Mouse (Mus musculus): ENCODE results near the gene Mrps27. TPM values are rescaled to one million over a fixed set of nuclear protein-coding genes. Genes with fewer than 3 reads are reported as not detected.

Gene Mrps27
- polyA plus RNA-seq, 1 experiment from 2014 or later = 44.6 TPM

GRCm38 (mm10) chr13:99423581-99423980 lies 79.0 kb downstream of the Mrps27 start:
- WGBS = 76% methylated on average over 13 of the region's 13 CpGs

DNA sequence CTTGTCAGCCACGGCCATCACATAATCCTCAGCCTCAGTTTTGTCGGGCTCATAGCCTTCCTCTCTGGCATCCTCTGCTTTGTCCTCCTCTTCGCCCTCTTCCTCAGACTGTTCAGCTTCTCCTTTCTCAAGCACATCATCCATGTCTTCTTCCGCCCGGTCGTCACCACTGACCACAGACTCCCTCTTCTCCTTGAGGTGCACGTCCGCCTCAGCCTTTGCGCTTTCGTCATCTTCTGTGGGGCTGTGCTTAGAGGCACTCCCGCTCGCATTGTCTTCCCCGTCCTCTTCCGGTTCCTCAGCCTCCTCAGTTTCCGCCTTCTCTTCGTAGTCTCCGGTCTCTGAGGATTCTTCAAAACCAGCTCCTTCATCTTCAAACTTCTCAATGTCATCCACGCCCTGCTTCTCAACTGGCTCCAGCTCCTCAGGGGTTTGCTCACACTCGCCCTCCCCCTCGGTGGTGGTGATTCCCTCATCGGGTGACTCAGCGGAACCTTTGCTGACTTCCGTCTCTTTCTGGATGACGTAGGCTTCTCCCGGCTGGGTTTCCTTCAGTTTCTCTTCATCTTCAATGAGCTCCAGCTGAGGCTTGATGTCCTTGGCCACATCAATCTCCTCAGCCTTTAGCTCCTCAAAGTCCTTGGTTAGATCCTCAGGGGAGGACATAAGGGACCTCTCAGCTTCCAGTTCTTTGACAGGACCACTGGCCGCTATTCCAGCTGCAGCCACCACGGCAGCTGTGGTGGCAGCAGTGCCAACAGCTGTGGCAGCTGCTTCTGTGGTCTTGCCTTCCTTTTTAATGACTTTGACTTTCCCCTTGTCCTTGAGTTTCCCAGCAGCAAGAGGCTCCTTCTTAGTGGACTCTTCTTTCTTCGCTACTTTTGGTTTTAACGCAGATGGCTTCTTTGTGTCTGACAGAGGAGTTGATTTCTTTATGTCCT lies 88.8 kb downstream of the Mrps27 start:
- peaks cover 97% of the 10 kb centered on the region for H3K36me3 ChIP-seq
- H3K4me2 ChIP-seq = no peak overlapping the region
- H3K9ac ChIP-seq = no peak overlapping the region
- no peaks in the 10 kb centered on the region for H3K27me3 ChIP-seq
- no peaks in the 10 kb centered on the region for H3K9me3 ChIP-seq
- no peak for ATAC-seq (ENCODE audit: low FRiP score, low read depth)
- no peak overlapping the region for H3K27ac ChIP-seq (replicated peaks)
- whole genome bisulfite sequencing = 94% methylated on average over 29 of the region's 29 CpGs
- H3K4me1 ChIP-seq (replicated peaks) = no peaks in the 10 kb centered on the region
- H3K4me3 ChIP-seq = no peak overlapping the region

More at GRCm38 (mm10) chr13:99423581-99423980, 79.0 kb downstream of the Mrps27 start:
- peaks cover 63% of the 10 kb centered on the region for H3K36me3 ChIP-seq
- no peaks in the 10 kb centered on the region for H3K9me3 ChIP-seq
- H3K4me2 ChIP-seq = no peak overlapping the region
- H3K27ac ChIP-seq (replicated peaks) = no peak overlapping the region
- H3K9ac ChIP-seq = no peak overlapping the region
- H3K4me3 ChIP-seq = no peak overlapping the region
- H3K27me3 ChIP-seq = no peaks in the 10 kb centered on the region
- no peaks in the 10 kb centered on the region for H3K4me1 ChIP-seq (replicated peaks)
- no peak for ATAC-seq (ENCODE audit: low FRiP score, low read depth)

DNA sequence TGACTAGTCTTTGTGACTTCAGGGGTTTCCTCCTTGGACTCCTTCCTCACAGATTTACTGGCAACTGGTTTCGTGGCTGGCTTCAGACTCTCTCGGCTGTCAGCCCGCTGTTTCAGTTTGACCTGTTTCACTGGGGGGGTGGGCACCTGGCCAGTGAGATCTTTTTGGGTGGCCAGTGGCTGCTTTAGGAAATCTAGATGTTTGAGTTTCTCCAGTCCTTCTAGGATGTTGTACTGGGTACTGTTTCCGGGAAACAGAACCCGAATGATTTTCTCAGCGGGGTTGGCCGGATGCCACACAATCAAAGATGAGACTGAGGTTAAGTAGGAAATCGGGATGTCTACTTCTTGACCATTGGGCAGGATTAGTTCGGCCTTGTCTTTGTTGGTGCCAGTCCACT lies 89.9 kb downstream of the Mrps27 start:
- ATAC-seq (ENCODE audit: low FRiP score, low read depth) = no peak
- H3K9ac ChIP-seq = no peak overlapping the region
- H3K27me3 ChIP-seq = no peaks in the 10 kb centered on the region
- no peaks in the 10 kb centered on the region for H3K9me3 ChIP-seq
- H3K27ac ChIP-seq (replicated peaks) = no peak overlapping the region
- WGBS = 85% methylated on average over 9 of the region's 9 CpGs
- no peak overlapping the region for H3K4me2 ChIP-seq
- peaks cover 92% of the 10 kb centered on the region for H3K36me3 ChIP-seq
- no peak overlapping the region for H3K4me3 ChIP-seq
- H3K4me1 ChIP-seq (replicated peaks) = no peaks in the 10 kb centered on the region

GRCm38 (mm10) chr13:99437051-99437450 lies 92.5 kb downstream of the Mrps27 start:
- Histone ChIP-seq H3K27ac (replicated peaks) (no peak overlapping the region), H3K4me1 (replicated peaks) (peaks cover 9% of the 10 kb centered on the region), H3K4me3 (no peak overlapping the region), H3K4me2 (no peak overlapping the region), H3K9ac (no peak overlapping the region), H3K36me3 (peaks cover 92% of the 10 kb centered on the region), H3K9me3 (no peaks in the 10 kb centered on the region), H3K27me3 (no peaks in the 10 kb centered on the region)
- no peak for ATAC-seq (ENCODE audit: low FRiP score, low read depth)

DNA sequence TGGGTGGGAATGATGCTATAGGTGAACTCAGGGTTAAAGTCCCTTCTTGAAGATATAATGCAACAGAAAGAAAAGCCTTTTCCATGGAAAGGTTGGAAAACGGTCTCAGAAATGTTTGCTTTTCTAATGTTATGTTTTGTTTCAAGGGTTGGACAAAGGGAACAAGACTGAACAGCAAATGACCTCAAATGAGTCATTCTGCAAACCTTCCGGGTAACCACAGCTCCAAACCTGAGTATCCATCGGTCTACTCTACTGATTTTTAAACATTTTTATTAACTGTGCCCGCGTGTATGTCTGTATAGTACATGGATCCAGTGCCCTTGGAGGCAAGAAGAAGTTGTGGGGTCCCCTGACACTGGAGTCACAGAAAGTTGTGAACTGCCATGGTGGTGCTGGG lies 94.8 kb downstream of the Mrps27 start:
- Histone ChIP-seq H3K36me3 (peaks cover 70% of the 10 kb centered on the region), H3K9me3 (no peaks in the 10 kb centered on the region), H3K4me3 (no peak overlapping the region), H3K9ac (no peak overlapping the region), H3K4me1 (replicated peaks) (peaks cover 32% of the 10 kb centered on the region), H3K27ac (replicated peaks) (no peak overlapping the region), H3K27me3 (no peaks in the 10 kb centered on the region), H3K4me2 (no peak overlapping the region)
- 91% methylated on average over 5 of the region's 5 CpGs for WGBS
- no peak for ATAC-seq (ENCODE audit: low FRiP score, low read depth)

DNA sequence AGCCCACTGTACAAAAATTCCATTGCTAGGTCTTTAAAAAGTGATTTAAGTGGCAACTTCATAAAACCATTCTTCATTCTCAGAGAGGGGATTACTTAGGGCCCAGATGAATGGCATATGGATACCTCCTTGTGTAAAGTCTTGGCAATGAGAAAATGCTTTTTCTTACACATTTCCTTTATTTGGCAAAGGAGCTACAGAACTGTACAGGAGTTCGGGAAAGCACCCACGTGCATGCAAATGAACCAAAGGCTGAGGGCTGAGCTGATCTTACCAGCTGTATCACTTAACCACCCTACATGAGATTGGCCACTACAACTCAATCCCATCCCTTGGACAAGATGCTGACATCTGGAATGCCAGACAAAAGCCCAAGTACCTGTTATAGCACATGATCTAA lies 95.6 kb downstream of the Mrps27 start:
- Histone ChIP-seq H3K9ac (no peak overlapping the region), H3K4me2 (no peak overlapping the region), H3K36me3 (peaks cover 61% of the 10 kb centered on the region), H3K9me3 (no peaks in the 10 kb centered on the region), H3K27me3 (no peaks in the 10 kb centered on the region), H3K4me1 (replicated peaks) (peaks cover 41% of the 10 kb centered on the region), H3K27ac (replicated peaks) (no peak overlapping the region), H3K4me3 (no peak overlapping the region)
- 83% methylated on average over 2 of the region's 2 CpGs for WGBS
- no peak for ATAC-seq (ENCODE audit: low FRiP score, low read depth)

DNA sequence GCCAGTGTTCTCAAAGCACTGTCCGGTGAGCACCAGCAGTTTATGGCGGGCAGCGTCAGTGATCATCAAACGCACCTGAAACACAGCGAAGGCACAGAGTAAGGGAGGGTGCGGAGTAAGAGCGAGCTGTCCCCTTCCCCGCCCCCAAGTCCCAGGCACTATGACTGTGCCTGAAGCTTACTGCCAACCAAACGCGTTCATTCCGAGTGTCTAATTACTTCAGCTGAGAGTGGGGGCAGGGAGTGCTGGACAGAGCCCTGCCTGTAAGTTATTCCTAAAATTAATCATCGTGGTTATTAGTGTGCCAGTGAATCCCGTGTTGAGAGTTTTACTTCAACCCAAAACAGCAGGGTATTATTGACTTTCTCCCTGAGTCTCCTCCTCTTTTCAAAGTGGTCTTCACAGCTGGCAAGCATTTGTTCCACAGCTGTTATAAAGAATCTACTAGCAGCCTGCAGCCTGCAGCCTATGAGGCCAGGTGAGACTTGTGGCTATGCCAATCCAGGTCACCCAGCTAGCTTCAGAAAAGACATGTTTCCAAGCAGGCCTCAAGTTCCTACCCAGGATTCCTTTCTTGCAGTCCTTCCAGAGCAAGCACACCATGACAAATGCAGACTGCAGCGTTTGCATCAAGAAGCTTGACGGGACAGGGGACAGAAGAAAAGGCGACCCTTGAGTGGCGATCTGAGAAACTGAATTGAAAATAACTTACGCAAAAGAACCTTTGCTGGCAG lies 97.3 kb downstream of the Mrps27 start:
- H3K27me3 ChIP-seq = no peaks in the 10 kb centered on the region
- peaks cover 46% of the 10 kb centered on the region for H3K36me3 ChIP-seq
- no peaks in the 10 kb centered on the region for H3K9me3 ChIP-seq
- ATAC-seq (ENCODE audit: low FRiP score, low read depth) = no peak
- 38% methylated on average over 18 of the region's 18 CpGs for WGBS
- no peak overlapping the region for H3K4me2 ChIP-seq
- H3K27ac ChIP-seq (replicated peaks) = peak overlapping the region; percentile 13; the same call in 1 of the 2 replicates
- peaks cover 56% of the 10 kb centered on the region for H3K4me1 ChIP-seq (replicated peaks)
- H3K4me3 ChIP-seq = no peak overlapping the region
- H3K9ac ChIP-seq = no peak overlapping the region

- Histone ChIP-seq H3K4me3 (no peak overlapping the region), H3K9ac (no peak overlapping the region), H3K4me1 (replicated peaks) (peaks cover 64% of the 10 kb centered on the region), H3K36me3 (peaks cover 38% of the 10 kb centered on the region), H3K4me2 (no peak overlapping the region), H3K27ac (replicated peaks) (peak overlapping the region; percentile 72; the same call in 1 of the 2 replicates), H3K27me3 (no peaks in the 10 kb centered on the region), H3K9me3 (no peaks in the 10 kb centered on the region)
- ATAC-seq (ENCODE audit: low FRiP score, low read depth) = no peak
- 21% methylated on average over 12 of the region's 12 CpGs for WGBS
Observed at GRCm38 (mm10) chr13:99442434-99443249, 98.1 kb downstream of the Mrps27 start.

DNA sequence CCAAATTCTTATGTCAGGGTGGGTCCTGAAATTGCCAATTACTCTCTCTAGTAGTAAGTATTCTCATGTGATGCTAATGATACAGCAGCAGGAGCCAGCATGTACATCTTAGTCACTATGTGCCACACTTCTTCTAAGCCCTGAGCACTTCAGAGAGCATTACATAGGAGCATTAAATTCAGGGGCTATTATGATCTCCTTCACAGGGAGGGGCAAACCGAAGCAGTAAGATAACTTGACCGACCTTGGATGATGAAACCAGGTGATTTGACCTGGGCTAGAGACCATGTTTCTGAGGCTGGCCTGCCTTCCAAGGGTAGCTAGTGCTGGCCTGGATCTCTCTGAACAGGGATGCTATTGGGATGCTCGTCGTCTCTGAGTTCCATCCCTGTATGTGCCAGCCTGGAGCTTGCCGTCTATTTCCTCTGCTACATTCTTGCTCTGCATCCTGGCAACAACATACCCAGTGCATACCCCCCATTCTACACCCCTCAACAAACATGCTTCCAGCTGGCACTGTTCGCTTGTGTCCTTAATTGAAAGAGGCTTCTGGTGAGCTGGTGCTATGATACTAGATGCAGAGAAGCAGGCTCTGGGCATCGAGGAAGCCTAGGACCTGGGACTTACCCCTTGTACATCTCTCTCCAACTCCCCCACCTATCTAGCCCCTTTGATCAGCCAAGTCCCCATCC lies 99.0 kb downstream of the Mrps27 start:
- Histone ChIP-seq H3K36me3 (peaks cover 32% of the 10 kb centered on the region), H3K4me2 (peak overlapping the region; percentile 24), H3K4me1 (replicated peaks) (peaks cover 73% of the 10 kb centered on the region), H3K9ac (0 out of 2 replicates have a peak overlapping the region, but pooled peaks have one; percentile 5), H3K27me3 (no peaks in the 10 kb centered on the region), H3K9me3 (no peaks in the 10 kb centered on the region), H3K27ac (replicated peaks) (peak overlapping the region; percentile 72), H3K4me3 (no peak overlapping the region)
- ATAC-seq (ENCODE audit: low FRiP score, low read depth) = peak; percentile 66
- 12% methylated on average over 7 of the region's 7 CpGs for WGBS

DNA sequence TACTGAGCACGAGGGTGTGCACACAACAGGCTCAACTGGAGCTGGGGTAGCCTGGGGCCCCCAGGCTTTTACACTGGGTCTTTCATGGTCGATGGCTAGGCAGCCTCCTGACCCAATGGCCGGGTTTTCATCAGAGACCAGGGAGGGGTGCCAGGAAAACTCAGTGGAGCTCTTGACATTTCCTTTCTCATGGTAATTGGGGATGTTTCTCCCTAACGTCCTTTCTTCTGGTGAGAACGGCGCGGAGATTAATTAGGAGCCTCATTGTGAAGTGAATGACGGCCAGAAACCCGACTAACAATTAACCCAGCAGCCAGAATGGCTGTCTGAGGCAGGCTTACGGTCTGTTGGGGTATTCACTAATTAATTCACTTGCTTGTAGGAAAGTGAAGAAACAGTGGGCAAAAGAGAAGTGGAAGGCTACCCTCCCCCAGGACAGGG lies 99.9 kb downstream of the Mrps27 start:
- H3K4me2 ChIP-seq = peak overlapping the region; percentile 24
- peaks cover 81% of the 10 kb centered on the region for H3K4me1 ChIP-seq (replicated peaks)
- no peaks in the 10 kb centered on the region for H3K9me3 ChIP-seq
- no peak overlapping the region for H3K4me3 ChIP-seq
- H3K9ac ChIP-seq = no peak overlapping the region
- peaks cover 26% of the 10 kb centered on the region for H3K36me3 ChIP-seq
- peak; percentile 73 for ATAC-seq (ENCODE audit: low FRiP score, low read depth)
- H3K27me3 ChIP-seq = no peaks in the 10 kb centered on the region
- H3K27ac ChIP-seq (replicated peaks) = peak overlapping the region; percentile 72
- WGBS = 4% methylated on average over 10 of the region's 10 CpGs

DNA sequence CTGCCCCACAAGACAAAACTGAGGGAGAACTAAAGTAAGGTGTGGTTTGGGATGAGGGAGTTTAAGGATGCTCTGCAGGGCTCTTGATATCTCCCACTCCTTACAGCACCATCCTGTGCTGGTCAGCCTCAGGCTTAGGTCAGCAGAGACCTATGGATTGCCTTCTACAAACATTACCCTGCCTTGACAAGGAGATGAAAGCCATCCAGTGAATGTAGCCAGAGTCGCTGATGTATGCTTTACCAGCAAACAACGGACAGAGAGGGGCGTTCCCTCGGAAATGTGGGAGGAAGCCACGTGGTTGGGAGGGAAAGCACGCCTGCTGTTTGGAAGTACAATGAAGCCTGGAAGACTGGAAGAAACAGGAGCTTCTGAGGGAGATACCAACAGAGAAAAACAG lies 100.3 kb downstream of the Mrps27 start:
- Histone ChIP-seq H3K27ac (replicated peaks) (peak overlapping the region; percentile 72), H3K36me3 (peaks cover 22% of the 10 kb centered on the region), H3K9ac (no peak overlapping the region), H3K27me3 (no peaks in the 10 kb centered on the region), H3K4me3 (no peak overlapping the region), H3K9me3 (no peaks in the 10 kb centered on the region), H3K4me1 (replicated peaks) (peaks cover 86% of the 10 kb centered on the region), H3K4me2 (peak overlapping the region; percentile 24)
- WGBS = under 1% methylated on average over 6 of the region's 6 CpGs
- ATAC-seq (ENCODE audit: low FRiP score, low read depth) = peak; percentile 20

Data from hindbrain, embryonic 15.5 days (tissue).